Mouse (Mus musculus): Measurements from ENCODE around the gene Tigd3.
A peak's percentile ranks its signal among the peaks of the same experiment; 100 is the strongest.

The Tigd3 gene

DNA sequence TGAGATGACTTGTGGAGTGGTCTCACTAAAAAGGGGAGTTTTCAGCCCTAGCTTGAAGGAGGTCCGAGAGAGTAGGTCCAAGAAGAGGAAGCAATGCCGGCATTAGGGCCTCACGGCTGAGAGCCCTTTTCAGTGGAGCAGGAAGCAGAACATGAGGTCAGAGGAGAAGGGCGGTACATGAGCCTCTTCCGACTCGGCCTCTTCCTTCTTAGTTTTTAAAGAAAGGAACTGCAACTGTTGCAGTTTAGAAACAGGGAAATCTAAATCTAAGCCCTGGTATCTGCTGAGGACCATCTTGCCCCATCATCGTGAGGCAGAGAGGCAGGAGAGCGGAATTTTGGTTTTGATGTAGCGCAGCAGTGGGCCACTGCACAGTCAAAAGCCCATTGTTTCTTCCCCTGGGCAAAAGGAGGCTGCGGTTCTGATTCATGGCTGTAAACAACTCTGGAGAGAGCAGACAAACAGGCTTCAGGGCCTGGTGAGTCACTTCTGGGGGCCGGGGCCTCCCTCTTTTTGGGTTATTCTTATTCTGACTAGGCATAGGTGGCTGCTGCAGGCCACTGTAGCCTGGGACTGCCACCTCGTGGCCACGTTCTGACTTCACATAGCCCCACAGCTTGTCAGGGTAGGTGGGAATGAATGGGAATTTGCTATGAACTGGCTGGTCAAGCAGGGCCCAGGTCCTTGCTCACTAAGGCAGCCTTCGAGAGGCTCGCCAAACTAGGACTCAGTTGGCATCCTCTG lies 16.2 kb downstream of the Tigd3 start, which contains the start of gene Slc25a45:
Gene Slc25a45 (plus strand): TSS at position 191 of the 744 bp plus-strand sequence.
- DNase-seq (ENCODE audit: low spot score): peak; percentile 62

DNA sequence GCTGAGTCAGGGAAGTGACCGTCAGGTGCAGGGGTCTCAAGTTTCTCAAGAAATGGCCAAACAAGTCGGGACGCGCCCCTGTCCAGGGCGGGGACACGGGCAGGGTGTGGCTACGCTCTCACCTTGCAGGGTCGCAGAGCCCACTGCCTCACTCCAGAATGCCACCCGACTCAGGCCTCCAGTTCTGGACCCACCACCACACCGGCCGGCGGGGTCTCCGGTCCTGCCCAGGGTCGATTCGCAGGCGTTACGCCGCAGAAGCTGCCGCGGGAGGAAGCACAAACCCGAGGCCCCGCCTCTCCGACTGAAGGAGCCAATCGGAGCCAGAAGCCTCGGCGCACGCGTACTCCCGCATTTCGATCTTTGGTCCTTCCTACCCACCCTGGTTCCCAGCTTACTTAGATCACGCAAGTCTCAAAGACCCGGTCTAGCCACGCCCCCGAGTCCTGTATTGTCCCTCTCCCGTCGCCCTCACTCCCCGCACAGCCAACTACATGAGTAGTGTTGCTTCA lies 18.9 kb downstream of the Tigd3 start, which contains the start of gene Frmd8:
Gene Frmd8 (minus strand): TSS at position 306 of the 512 bp plus-strand sequence.
- DNase-seq (ENCODE audit: low spot score): peak; percentile 77

DNA sequence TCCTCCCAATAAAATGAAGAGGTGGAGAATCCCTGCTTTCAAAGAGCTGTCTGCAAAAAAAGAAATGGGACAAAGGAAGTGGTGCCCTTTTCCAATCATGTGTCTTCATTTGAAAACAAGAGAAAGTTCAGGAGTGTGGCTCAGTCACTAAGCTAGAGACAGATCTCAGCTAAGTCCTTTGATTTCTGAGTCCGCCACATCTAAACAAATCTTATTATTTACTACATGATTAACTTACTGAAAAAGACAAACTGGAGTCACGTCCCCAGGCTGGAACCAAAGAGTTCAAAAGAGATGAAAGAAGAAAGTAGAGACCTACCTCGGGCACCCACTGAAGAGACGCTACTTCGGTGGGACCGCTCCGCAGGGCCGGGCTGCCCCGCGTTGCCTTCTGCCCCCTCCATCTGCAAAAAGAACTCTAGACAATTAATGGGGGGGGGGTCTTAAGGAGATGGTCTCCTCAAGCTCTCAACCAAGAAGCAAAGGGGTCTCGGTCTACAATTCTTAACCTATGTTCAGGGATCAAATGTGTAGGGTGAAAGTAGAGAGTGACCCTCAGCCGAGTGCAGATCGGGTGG lies 19.5 kb downstream of the Tigd3 start:
- no peak for DNase-seq (ENCODE audit: low spot score)

DNA sequence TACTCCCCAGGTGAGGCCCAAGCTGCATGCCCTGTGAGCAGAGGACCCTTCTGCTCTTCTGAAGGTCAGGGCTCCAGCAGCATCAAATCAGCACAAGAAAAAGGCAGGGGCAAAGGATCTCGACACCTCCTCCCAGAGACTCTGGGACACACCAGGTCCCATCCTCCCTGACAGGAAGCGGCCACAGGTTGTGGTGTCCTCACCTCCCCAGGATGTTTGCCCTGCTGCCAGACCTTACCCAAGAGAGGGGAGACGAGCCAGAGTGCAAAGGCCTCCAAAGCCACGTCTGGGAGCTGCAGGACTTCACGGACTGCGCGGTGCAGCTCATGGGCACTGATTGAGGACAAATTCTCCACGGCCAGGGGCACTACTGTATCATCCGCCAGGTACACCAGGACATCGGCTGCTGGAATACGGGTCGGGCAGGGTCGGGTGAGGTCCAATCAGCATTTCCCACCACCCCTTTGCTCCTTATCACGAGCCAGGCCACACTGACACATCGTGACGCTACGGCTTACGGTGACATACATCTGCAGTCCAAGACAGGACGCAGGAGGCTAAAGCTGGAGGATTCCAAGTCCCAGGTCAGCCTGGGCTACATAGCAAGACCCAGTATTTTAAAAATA lies 20.9 kb downstream of the Tigd3 start:
- no peak for DNase-seq (ENCODE audit: low spot score)

DNA sequence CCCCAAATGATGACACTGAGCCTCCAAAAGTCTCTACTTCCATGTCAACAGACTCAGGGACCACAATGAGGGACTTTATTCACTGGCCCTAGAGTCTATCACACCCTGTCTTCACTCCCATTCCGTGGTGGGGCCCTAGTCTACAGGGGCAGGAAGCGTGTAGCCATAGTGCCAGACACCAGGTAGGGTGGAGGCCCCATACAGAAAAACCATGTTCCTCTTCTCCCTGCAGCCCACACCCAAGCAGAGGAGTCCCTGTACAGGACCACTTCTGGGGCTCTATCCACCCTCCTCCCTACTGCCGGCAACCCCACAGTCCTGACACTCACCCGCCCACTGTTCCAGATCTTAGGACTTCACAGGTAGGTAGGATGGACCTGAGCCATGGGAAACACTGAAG lies 21.4 kb downstream of the Tigd3 start:
- DNase-seq (ENCODE audit: low spot score): no peak

DNA sequence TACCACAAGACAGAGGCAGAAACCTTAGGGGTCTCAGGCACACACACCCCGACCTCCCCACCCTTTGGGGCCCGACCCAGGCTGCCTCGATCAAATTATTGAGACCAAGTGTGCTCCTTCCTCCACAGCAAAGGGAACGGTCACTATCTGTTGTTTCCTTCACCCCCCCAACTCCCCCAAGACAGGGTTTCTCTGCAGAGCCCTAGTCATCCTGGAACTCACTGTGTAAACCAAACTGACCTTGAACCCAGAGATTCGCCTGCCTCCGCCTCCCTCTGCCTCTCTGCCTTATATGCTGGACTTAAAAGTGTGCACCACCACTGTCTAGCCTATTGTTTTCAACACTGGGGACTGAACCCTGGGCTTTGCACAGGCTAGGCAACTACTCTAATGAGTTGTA lies 22.3 kb downstream of the Tigd3 start:
- no peak for DNase-seq (ENCODE audit: low spot score)

DNA sequence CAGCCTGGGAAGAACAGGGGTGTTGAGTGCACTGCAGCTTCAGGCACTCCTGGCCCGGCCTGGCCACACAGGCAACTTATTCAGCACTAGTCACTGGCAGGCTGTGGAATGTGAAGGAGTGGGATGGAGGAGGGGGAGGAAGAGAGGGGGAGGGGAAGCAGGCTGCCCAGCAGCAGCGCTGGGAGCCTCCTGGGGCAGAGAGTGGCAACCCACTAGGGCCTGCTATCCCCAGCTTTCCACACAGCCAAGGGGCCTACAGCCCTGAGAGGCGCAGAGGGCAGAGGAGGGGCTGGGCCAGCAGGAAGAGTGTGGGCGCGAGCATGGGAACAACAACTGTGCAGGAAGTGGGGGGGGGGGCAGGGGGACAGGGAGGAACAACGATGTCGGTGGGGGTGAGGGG lies 22.7 kb downstream of the Tigd3 start:
- DNase-seq (ENCODE audit: low spot score): no peak

DNA sequence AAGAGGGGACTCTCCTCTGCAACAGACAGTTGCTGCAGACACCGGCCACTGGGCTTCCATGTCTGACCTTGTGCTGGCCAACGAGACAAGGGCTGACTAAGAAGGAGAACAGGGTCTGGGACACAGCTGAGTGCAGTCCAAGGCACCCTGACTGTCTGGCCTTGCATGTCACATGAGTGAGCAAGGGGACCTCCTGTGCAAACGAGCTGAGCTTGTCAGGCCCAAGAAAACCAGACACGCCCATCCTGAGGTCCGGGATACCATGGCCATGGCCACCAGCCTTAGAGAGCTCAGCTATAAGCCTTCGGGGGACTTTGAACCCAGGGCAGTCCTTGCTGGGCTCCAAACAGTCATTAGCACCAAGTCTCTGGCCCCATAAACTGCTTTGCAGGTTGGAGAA lies 25.9 kb downstream of the Tigd3 start:
- no peak for DNase-seq (ENCODE audit: low spot score)

DNA sequence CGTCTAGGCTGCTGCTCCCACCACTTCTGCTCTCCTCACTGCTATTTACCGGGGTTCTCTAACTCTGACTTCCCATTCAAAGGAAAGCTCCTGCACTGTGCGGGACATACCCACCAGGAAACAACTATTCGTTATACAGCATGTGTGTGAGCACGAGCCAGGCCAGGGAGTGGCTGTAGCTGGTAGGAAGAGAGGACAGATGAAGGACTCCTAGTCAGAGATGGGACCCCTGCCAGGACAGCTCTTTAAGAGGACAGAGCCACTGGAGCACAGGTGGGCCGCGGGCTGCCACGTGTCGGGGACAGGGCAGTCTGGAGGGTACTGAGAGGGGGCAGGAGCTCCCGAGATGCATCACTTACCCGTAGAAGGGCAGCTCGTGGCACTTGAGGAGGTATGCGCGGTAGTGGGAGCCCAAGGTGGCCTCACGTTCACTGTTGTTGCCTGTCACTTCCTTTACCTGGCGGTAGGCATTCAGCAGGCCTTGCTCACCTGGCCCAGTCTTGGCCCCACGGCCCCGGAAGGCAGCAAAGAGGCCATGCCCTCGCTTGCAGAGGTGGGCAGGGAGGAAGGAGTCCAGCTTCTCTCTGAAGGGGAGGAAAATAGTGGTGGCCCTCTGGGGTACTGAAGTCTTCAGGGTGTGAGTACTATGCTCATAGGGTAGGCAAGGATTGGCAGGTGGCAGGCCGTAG lies 29.1 kb downstream of the Tigd3 start:
- no peak for DNase-seq (ENCODE audit: low spot score)

DNA sequence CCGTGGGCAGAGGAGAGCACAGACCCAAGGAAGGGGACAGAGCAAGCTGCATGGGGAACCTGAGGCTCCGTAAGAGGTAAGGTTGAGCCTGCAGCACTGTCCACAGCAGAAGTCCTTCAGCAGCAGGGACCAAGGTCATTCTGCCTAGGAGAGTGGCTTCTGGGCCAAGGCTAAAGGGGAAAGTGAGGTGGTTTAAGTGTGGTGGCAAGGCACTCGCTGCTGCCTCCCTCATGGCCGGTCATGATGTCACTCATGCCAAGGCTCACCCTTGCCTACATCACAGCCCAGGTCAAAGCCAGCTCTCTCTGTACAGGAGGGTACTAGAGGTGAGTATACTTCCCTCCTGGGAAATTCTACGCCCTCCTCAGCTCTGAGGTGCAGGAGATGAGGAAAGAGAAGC lies 30.2 kb downstream of the Tigd3 start:
- DNase-seq (ENCODE audit: low spot score): no peak

DNA sequence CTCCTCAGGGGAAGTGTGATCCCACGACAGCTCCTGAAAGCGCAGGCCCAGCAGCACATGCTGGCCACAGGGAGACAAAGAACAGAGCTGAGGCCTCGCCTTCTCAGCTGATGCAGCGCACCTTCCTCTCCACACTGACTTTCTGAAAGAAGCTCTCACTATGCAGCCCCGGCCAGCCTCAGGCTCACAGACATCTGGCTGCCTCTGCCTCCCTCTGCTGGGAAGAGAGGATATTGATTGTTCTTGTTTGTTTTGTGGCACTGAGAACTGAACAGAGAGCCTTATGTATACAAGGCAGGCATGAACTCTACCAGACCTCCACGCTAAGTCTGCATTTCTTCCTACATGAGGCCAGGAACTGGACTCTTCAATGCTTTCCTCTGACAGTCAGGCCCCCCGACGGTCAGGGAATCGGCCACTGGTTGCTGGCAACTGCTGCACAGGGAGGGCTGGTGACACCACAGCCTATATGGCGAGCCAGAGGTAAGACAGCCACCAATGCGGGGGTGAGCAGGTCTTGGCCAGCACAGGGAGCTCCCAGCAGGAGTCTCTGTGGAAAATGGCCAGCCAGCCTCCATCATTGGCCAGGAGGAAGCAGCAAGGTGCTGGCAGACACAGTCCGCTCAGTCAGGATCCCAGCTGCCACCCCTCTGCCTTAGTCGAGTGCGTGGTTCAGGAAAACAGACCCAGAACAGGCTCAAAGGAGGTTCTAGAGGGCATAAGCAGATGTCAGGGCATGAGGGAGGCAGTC lies 31.4 kb downstream of the Tigd3 start:
- DNase-seq (ENCODE audit: low spot score): no peak

DNA sequence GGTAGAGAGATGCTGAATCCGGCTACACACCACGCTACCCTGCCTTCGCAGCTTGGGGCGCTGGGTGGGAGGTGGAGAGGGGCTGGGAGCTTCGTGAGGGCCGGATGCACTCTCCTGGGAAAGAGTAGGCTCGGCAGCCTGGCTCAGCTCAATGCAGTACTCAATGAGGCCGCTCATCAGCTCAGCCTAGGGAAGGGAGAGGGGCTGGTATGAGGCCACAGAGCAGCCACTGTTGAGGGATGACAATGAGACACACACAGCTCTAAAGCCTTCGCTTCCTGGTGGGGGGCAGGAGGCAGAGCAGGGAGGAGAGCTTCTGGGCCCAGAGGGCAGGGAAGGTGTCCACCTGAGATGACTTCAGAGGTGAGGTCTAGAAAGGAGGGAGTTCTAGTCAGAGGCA lies 37.3 kb downstream of the Tigd3 start:
- DNase-seq (ENCODE audit: low spot score): no peak

DNA sequence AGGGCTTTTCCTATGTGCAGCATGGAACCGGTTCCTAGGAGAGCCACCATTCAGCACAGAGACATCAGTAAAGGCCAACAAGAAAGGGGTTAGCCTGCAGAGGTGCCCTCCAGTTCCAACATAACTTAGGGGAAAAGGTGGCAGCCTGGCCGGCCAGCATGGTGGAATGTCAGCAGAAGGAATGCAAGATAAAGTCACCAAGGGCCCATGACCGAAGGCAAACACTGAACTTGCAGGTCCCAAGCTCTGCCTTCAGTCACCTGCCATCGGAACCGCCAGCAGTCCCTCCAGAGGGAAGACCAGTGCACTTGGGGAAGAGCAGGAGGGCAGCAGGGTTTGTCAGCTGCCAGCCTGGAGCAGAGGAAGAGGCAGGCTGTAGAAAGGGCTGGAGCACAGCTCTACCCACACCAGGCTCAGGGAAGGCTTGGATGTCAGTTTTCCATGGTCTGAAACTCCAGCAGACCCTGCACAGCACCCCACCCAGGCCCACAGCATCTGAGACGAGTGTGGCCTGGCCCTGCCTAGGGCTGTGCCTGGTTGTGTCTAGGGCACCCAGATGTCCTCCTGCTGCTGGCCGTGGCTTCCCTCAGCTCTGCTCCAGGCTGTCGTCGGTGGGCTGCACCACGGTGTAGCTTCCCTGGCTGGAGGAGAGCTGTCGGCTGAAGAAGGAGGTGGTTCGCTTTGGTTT lies 41.8 kb downstream of the Tigd3 start:
- DNase-seq (ENCODE audit: low spot score): no peak

DNA sequence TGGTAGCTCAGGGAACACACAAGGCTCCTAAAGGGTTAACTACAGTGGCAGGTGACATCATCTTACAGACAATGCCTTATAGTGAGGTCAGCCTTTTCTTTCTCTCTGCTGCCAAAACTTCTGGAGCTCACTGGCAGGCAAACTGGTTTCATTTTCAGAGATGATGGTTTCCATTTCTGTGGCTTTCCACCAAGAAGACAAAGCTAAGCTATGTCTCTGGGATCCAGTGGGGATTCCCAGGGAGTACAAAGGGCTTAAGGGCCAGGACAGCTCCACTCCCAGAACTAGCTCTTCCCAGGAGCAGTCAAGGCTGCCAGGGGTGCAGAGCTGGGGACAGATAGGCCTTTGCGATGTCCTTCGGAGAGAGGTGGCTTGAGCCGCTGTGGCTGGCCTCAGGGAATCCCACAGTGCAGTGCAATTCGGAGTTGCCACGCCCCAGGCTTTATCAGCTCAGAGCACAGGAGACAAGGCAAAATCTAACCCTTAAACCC lies 42.4 kb downstream of the Tigd3 start:
- no peak for DNase-seq (ENCODE audit: low spot score)

DNA sequence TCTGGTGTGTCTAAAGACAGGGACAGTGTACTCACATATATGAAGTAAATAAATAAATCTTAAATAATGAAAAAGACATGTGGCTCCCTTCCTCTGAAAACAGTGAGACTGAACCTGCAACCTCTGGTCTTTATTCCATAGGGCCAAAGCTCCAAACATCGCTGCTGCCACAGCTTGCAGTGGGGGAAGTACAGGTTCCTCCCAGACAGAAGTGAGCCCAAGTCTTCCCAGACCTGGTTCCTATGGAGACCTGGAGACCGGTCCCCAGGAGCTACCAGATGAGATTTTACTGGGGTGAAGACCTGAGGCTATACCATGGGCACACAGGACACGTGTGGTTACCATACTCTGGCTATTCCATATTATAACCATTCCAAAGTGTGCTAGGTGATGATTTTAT lies 43.1 kb downstream of the Tigd3 start:
- no peak for DNase-seq (ENCODE audit: low spot score)

DNA sequence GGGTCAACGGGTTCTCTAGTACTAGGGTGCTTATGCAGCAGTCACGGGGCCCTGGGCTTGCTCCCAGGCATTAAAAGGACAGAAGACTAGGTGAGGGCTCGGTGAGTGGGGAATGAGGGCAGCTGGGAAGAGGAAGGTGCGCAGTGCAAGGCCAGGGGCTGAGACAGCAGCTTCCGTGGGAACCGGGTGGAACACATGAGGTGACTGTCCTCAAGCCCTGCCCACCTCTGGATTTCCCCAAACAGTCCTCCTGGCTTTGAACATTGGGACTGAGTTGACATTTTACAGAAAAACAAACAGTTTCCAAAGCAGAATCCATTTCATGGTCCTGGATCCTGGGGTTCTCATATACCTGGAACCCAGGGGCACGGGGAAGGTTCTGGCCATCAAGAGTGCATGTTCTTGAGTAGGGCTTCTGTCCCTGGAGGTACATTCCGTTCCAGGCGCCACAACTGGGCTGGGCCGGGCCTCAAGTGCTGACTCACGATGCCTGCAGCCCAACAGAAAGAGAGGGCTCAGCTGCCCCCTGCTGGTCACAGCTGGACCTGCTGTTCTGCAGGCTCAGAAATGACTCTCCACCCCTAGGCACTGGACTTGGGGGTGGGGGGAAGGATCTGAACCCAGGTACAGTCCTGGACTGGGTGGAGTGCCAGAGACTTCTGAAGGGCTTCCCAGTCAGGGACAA lies 44.0 kb downstream of the Tigd3 start:
- peak; percentile 88 for DNase-seq (ENCODE audit: low spot score)

DNA sequence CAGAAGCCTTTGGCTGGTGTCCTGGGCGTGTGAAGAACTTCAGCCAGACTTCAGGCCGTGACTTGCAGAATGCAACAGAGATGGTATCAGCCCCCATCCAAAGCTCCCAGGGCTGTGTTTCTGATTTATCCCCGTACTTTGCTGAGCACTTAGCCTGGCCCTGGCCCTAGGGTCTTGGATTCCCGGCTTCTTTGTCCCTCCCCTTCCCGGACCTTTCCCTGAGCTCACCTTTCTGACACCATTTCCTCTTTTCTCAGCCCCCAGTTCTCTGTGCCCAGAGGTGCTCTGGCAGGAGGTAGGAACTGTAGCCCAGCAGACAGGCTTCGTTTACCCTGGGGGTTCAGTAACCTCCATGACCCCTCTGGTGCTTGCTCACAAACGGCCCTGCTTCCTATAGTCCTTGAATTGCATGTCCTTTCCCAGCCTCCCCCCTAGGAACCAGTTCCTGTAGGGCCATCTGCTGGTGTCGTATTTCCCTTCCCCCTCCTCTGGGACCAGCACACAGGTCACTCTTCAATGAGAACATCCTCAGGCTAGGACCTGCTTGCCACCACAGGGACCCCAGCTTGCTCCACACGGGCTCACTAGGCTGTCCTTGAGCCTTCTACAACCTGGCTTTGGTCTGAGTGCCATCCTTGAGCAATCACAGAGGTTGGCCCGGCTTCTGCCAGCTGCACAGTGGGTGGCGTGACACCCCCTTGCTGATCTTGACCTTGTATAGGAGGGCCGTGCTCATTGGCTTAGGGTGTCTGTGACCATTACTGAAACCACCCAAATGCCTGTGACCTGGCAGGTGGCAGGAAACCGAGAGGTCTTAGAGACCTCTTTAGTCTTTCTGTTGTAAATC lies 44.9 kb downstream of the Tigd3 start:
- DNase-seq (ENCODE audit: low spot score): no peak

DNA sequence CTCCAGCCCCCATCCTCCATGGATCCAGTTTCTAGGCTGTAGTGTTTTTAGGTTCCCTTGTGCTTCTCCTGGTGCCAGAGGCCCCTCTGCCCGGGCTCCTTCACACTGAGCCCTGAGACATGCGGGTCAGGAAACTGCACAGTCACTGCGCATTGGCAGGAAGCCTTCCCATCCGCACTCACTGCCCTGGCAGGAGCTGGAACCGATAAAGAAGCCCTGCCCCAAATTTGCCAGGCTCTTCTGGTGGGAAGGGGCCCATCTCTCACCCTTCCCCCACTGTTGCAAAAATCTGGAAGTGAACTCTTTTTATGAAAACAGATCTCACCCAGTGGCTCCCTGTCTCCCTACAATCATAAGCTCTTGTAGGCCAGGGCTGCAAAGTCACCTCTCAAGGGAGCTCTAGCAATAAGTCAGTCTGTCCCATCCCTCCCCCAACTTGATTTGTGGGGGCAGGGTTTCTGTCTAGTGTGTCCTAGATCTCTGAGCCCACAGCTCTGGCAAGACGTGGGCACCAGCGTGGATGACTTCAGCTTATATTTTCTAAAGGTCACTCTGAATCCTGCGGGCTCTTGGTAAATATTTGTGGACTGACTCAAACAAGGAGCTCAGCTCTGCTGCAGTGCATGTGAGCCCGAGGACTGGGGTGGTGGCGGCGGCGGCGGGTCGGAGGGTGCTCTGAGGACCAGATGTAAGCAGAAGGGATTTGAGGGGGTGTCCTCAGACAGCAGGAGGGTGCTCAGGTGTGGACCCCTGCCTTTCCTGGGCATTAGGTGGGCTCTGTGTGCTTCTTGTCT lies 45.7 kb downstream of the Tigd3 start:
- no peak for DNase-seq (ENCODE audit: low spot score)

Data from layer of hippocampus, adult 9-10 months (tissue).